Mouse (Mus musculus) CH12.LX (cell line): Measurements from ENCODE around the gene Tunar. TPM values are rescaled to one million over a fixed set of nuclear protein-coding genes. Genes with fewer than 3 reads are reported as not detected.

Experiments used
- DNase-seq: peaks from one replicate; pipeline ENCODE4 v3.0.0-alpha.2; 2013; ENCODE audit errors: extremely low read depth
- H3K27ac ChIP-seq: 2 replicates; pipeline ENCODE4 v1.5.1; 2012; ENCODE audit warnings: low read depth, mild to moderate bottlenecking, control low read depth, moderate library complexity; ENCODE audit not compliant: insufficient read depth
- H3K27me3 ChIP-seq: replicated peaks from 2 replicates; pipeline ENCODE3; 2012; ENCODE audit warnings: inconsistent platforms
- H3K36me3 ChIP-seq, 2 experiments: replicated peaks in 1 of 2; 2 replicates each; pipeline versions ENCODE3 to v1.6.1; 2012; ENCODE audit warnings: inconsistent platforms in 1 of 2, low read length in 1 of 2, mild to moderate bottlenecking in 1 of 2, mixed read lengths in 1 of 2, moderate library complexity in 1 of 2; ENCODE audit not compliant: control insufficient read depth in 1 of 2, insufficient read depth in 1 of 2
- H3K4me1 ChIP-seq, 2 experiments: 2 replicates each; pipeline ENCODE4 v1.6.1; 2012; ENCODE audit warnings: inconsistent platforms in 1 of 2, moderate library complexity in 1 of 2; ENCODE audit not compliant: insufficient read depth in 2 of 2, control insufficient read depth in 1 of 2
- H3K4me2 ChIP-seq: 2 replicates; pipeline ENCODE4 v1.6.1; 2012; ENCODE audit warnings: low read depth, mild to moderate bottlenecking, control low read depth; ENCODE audit not compliant: poor library complexity, insufficient read depth, severe bottlenecking
- H3K4me3 ChIP-seq, 3 experiments: fragments of 150-350 bp in 1 of 3; sonication (generic) in 1 of 3; replicated peaks in 1 of 3; 2 replicates each; pipeline versions ENCODE3 to v1.5.1; 2011 to 2012; ENCODE audit warnings: low read depth in 2 of 3, low read length in 2 of 3, mild to moderate bottlenecking in 2 of 3, moderate library complexity in 2 of 3, control low read depth in 1 of 3, improper control_type of control experiment in 1 of 3, inconsistent platforms in 1 of 3, mixed read lengths in 1 of 3; ENCODE audit not compliant: poor library complexity in 1 of 3
- H3K79me2 ChIP-seq: replicated peaks from 2 replicates; pipeline ENCODE4 v1.6.1; 2012; ENCODE audit warnings: mild to moderate bottlenecking, moderate library complexity; ENCODE audit not compliant: control insufficient read depth, poor library complexity, insufficient read depth, severe bottlenecking; ENCODE audit errors: extremely low read depth
- H3K9ac ChIP-seq: 2 replicates; pipeline ENCODE4 v1.6.1; 2012; ENCODE audit warnings: low read depth, mild to moderate bottlenecking, control low read depth, moderate library complexity; ENCODE audit not compliant: insufficient read depth
- H3K9me3 ChIP-seq: replicated peaks from 2 replicates; pipeline ENCODE3; 2012; ENCODE audit warnings: low read length, inconsistent platforms, mixed read lengths
- BHLHE40 ChIP-seq: IDR thresholded peaks from 2 replicates; pipeline ENCODE4 v1.6.1; 2011; ENCODE audit warnings: mild to moderate bottlenecking, low read depth, low read length, improper control_type of control experiment
- GABPA ChIP-seq: IDR thresholded peaks from 2 replicates; pipeline ENCODE4 v1.6.1; 2012; ENCODE audit warnings: low read depth, low read length, improper control_type of control experiment, inconsistent platforms; ENCODE audit not compliant: insufficient replicate concordance
- IRF4 ChIP-seq: IDR thresholded peaks from 2 replicates; pipeline ENCODE4 v1.6.1; 2014; ENCODE audit warnings: low read depth, mild to moderate bottlenecking, inconsistent platforms, low read length, improper control_type of control experiment
- JUN ChIP-seq: IDR thresholded peaks from 2 replicates; pipeline ENCODE4 v1.6.1; 2011; ENCODE audit warnings: low read depth, mild to moderate bottlenecking, low read length, improper control_type of control experiment, moderate library complexity; ENCODE audit not compliant: insufficient read depth
- JUND ChIP-seq: conservative IDR thresholded peaks from 2 replicates; pipeline ENCODE4 v1.6.1; 2011; ENCODE audit warnings: low read depth, low read length, improper control_type of control experiment
- KAT2A ChIP-seq: IDR thresholded peaks from 2 replicates; pipeline ENCODE4 v1.6.1; 2012; ENCODE audit warnings: low read length, improper control_type of control experiment, inconsistent platforms; ENCODE audit not compliant: insufficient replicate concordance
- MAFK ChIP-seq: IDR thresholded peaks from 2 replicates; pipeline ENCODE4 v1.6.1; 2011; ENCODE audit warnings: low read length, improper control_type of control experiment; ENCODE audit not compliant: insufficient replicate concordance
- MAX ChIP-seq: IDR thresholded peaks from 2 replicates; pipeline ENCODE4 v1.6.1; 2011; ENCODE audit warnings: low read length, improper control_type of control experiment
- MAZ ChIP-seq: IDR thresholded peaks from 2 replicates; pipeline ENCODE4 v1.6.1; 2012; ENCODE audit warnings: low read depth, mild to moderate bottlenecking, inconsistent platforms, low read length, improper control_type of control experiment, moderate library complexity
- MEF2A ChIP-seq: IDR thresholded peaks from 2 replicates; pipeline ENCODE4 v1.6.1; 2014; ENCODE audit warnings: low read depth, mild to moderate bottlenecking, inconsistent platforms, low read length, improper control_type of control experiment, borderline replicate concordance
- MYC ChIP-seq: IDR thresholded peaks from 2 replicates; pipeline ENCODE4 v1.6.1; 2011; ENCODE audit warnings: low read depth, mild to moderate bottlenecking, improper control_type of control experiment, low read length
- NELFE ChIP-seq: IDR thresholded peaks from 2 replicates; pipeline ENCODE4 v1.6.1; 2011; ENCODE audit warnings: low read depth, low read length, improper control_type of control experiment
- PAX5 ChIP-seq: IDR thresholded peaks from 2 replicates; pipeline ENCODE4 v1.6.1; 2012; ENCODE audit warnings: low read length, inconsistent platforms, mixed read lengths
- SIN3A ChIP-seq: IDR thresholded peaks from 2 replicates; pipeline ENCODE4 v1.6.1; 2012; ENCODE audit warnings: low read length, improper control_type of control experiment, inconsistent platforms
- TCF12 ChIP-seq: IDR thresholded peaks from 2 replicates; pipeline ENCODE4 v1.6.1; 2014; ENCODE audit warnings: low read depth, mild to moderate bottlenecking, inconsistent platforms, low read length, improper control_type of control experiment
- ZC3H11A ChIP-seq: IDR thresholded peaks from 2 replicates; pipeline ENCODE4 v1.6.1; 2012; ENCODE audit warnings: low read depth, mild to moderate bottlenecking, inconsistent platforms, low read length, improper control_type of control experiment
- dilution Hi-C: fragments of 300-500 bp; cut with MboI; formaldehyde crosslinking; loops from 2 replicates; pipeline ENCODE4 v1.14.3; 2020; ENCODE audit warnings: low sequenced_read_pairs; ENCODE audit not compliant: extremely low pct_unique_long_range_greater_than_20kb, extremely low pct_ligation_motif_present
- in situ Hi-C: fragments of 300-500 bp; cut with MboI; formaldehyde crosslinking; loops from 3 replicates; pipeline ENCODE4 v1.14.3; 2019; ENCODE audit warnings: low sequenced_read_pairs, low pct_ligation_motif_present, low pct_unique_long_range_greater_than_20kb, mixed read lengths
- polyA plus RNA-seq: library from polyadenylated mRNA; unstranded; fragments of >175 nt; gene quantifications from 2 replicates; pipeline ENCODE4 v1.2.1, GENCODE M21; 2012; ENCODE audit warnings: low read depth; ENCODE audit not compliant: insufficient read length
- total RNA-seq, 2 experiments: library from RNA; depleted of rRNA; stranded (reverse); fragments of 300-350 nt in 1 of 2; fragments of >200 nt in 1 of 2; gene quantifications; 2 replicates each; pipeline ENCODE4 v1.2.3; 2012 to 2014

Tunar gene
- total and polyA plus RNA-seq, 3 experiments = not detected

- Histone ChIP-seq H3K4me2 (no peak overlapping the region), H3K9ac (no peak overlapping the region), H3K4me1 (no peaks in the 10 kb centered on the region), H3K9me3 (peaks cover 6% of the 10 kb centered on the region), H3K27ac (no peak overlapping the region), H3K79me2 (no peaks in the 10 kb centered on the region), H3K4me3 (no peak overlapping the region), H3K36me3 (no peaks in the 10 kb centered on the region), H3K27me3 (peaks cover 85% of the 10 kb centered on the region)
- TF ChIP-seq KAT2A = no peak
- TF ChIP-seq MYC = no peak
- TF ChIP-seq JUND = no peak
- no peak for TF ChIP-seq BHLHE40
- TF ChIP-seq MAX = no peak
- no peak for TF ChIP-seq NELFE
- no peak for TF ChIP-seq PAX5
- no peak for TF ChIP-seq MAFK
- TF ChIP-seq ZC3H11A = no peak
- no peak for TF ChIP-seq SIN3A
- TF ChIP-seq TCF12 = no peak
- TF ChIP-seq JUN = no peak
- no peak for TF ChIP-seq MAZ
- no peak for DNase-seq
- in situ Hi-C loops = no loop called here
- dilution Hi-C loops = no loop called here
Measured at GRCm38 (mm10) chr12:105354772-105355171, 21.1 kb downstream of the Tunar start.

GRCm38 (mm10) chr12:105356781-105357180, 23.1 kb downstream of the Tunar start:
- Histone ChIP-seq H3K4me1 (no peaks in the 10 kb centered on the region), H3K27ac (no peak overlapping the region), H3K4me2 (no peak overlapping the region), H3K27me3 (peaks cover 86% of the 10 kb centered on the region), H3K36me3 (no peaks in the 10 kb centered on the region), H3K79me2 (no peaks in the 10 kb centered on the region), H3K4me3 (no peak overlapping the region), H3K9ac (no peak overlapping the region), H3K9me3 (no peaks in the 10 kb centered on the region)
- no peak for TF ChIP-seq MYC
- TF ChIP-seq KAT2A = no peak
- no peak for TF ChIP-seq BHLHE40
- TF ChIP-seq JUND = no peak
- TF ChIP-seq IRF4 = no peak
- no peak for TF ChIP-seq MEF2A
- no peak for TF ChIP-seq GABPA
- dilution Hi-C loops = no loop called here
- no peak for DNase-seq
- in situ Hi-C loops = no loop called here
